Mouse (Mus musculus): ENCODE results near the gene Ppp1r16b. TPM values are rescaled to one million over a fixed set of nuclear protein-coding genes. Genes with fewer than 3 reads are reported as not detected.

Gene Ppp1r16b
- polyA plus RNA-seq, 1 experiment = 0.04 TPM

DNA sequence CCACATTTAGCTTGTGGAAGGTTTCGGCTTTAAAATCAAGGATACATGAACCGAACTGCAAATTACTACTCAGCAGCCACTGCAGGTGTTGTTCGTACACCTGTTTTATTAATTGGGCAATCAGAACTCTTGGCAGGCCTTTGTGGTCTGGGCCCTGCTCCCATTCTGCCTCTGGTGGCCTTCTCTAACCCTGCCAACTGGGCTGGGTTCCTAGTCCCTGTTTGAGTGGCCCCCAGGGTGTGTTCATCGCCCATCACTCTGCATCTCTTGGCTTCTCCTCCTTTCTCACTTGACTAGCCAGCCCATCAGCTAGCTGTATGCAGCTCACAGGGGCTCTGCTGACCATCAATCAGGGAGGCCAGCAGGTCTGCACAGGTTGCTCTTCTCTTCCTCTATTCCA lies 111.5 kb downstream of the Ppp1r16b start:
- Histone ChIP-seq H3K79me2 (ENCODE audit: control insufficient read depth, insufficient read depth) (peaks cover 78% of the 10 kb centered on the region), H3K79me3 (ENCODE audit: low read depth) (peaks cover 54% of the 10 kb centered on the region), H3K4me3 (ENCODE audit: insufficient read depth, poor library complexity, severe bottlenecking) (no peak overlapping the region), H3ac (ENCODE audit: control insufficient read depth, insufficient read length, low read depth) (no peak overlapping the region), H3K27me3 (ENCODE audit: control insufficient read depth, insufficient read depth, insufficient read length) (no peaks in the 10 kb centered on the region), H3K36me3 (ENCODE audit: control insufficient read depth, insufficient read depth) (peaks cover 80% of the 10 kb centered on the region)
- TF ChIP-seq MAX (IDR thresholded peaks at IDR 0.05) (no peak), MYOG (IDR thresholded peaks at IDR 0.05; ENCODE audit: control insufficient read depth, extremely low read depth, insufficient read length) (no peak), CTCF (IDR thresholded peaks at IDR 0.05; ENCODE audit: control insufficient read depth, insufficient read depth, insufficient read length) (no peak), CEBPB (IDR thresholded peaks at IDR 0.05; ENCODE audit: low read depth) (no peak), MYOD1 (IDR thresholded peaks at IDR 0.05; ENCODE audit: control insufficient read depth, insufficient read length, low read depth) (no peak)

DNA sequence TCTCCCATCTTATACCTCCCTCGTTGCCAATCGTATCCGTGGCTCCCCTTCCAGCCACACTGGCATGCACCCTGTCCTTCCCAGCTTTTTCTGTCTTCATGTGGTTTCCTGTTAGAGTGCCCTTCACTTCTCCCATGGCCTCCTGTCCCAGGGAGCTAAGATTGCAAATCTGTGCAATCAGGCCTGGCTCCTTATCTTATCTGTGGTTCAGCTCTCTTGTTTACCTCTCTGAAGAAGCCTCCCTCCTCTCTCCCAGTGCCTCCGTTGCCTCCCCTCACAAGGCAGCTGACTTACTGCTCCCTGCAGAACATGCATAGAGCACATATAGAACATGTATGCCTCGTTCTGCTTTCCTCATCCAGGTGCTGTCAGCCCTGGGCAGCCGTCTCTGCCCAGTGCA lies 112.3 kb downstream of the Ppp1r16b start:
- no peak overlapping the region for H3K4me3 ChIP-seq (ENCODE audit: insufficient read depth, poor library complexity, severe bottlenecking)
- H3K79me3 ChIP-seq (ENCODE audit: low read depth) = peaks cover 46% of the 10 kb centered on the region
- TF ChIP-seq FOSL1 (IDR thresholded peaks at IDR 0.05; ENCODE audit: insufficient read depth, low read length, poor library complexity, severe bottlenecking) (no peak), CTCF (IDR thresholded peaks at IDR 0.05; ENCODE audit: control insufficient read depth, insufficient read depth, insufficient read length) (no peak), MYOD1 (IDR thresholded peaks at IDR 0.05; ENCODE audit: control insufficient read depth, insufficient read length, low read depth) (no peak), USF1 (IDR thresholded peaks at IDR 0.05; ENCODE audit: low read depth) (no peak), MAX (IDR thresholded peaks at IDR 0.05) (no peak), CEBPB (IDR thresholded peaks at IDR 0.05; ENCODE audit: low read depth) (no peak), MYOG (IDR thresholded peaks at IDR 0.05; ENCODE audit: control insufficient read depth, extremely low read depth, insufficient read length) (no peak)
- no peak overlapping the region for H3ac ChIP-seq (ENCODE audit: control insufficient read depth, insufficient read length, low read depth)
- peaks cover 70% of the 10 kb centered on the region for H3K79me2 ChIP-seq (ENCODE audit: control insufficient read depth, insufficient read depth)
- no peaks in the 10 kb centered on the region for H3K27me3 ChIP-seq (ENCODE audit: control insufficient read depth, insufficient read depth, insufficient read length)
- H3K36me3 ChIP-seq (ENCODE audit: control insufficient read depth, insufficient read depth) = peaks cover 80% of the 10 kb centered on the region

DNA sequence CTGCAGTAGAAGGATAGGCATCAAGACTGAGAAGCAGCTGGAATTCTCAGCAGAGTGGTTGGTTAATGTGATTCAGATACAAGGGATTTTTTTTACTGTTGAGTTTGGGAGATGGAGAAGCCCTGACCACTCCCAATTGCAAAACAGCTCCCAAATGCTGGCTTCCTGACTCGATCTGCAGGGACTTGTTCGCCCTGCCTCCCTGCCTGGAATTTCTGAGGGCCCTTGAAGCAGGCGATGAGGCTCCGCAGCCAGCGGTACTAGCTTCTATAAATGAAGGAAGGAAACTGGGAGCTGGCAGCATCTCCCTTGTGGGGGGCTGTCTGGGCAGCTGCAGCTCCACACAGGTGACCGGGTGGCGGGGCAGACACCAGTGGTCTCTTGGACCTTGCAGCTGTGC lies 113.2 kb downstream of the Ppp1r16b start:
- no peaks in the 10 kb centered on the region for H3K27me3 ChIP-seq (ENCODE audit: control insufficient read depth, insufficient read depth, insufficient read length)
- peaks cover 38% of the 10 kb centered on the region for H3K79me3 ChIP-seq (ENCODE audit: low read depth)
- TF ChIP-seq CEBPB (IDR thresholded peaks at IDR 0.05; ENCODE audit: low read depth) (no peak), USF1 (IDR thresholded peaks at IDR 0.05; ENCODE audit: low read depth) (no peak), MAX (IDR thresholded peaks at IDR 0.05) (no peak), CTCF (IDR thresholded peaks at IDR 0.05; ENCODE audit: control insufficient read depth, insufficient read depth, insufficient read length) (no peak)
- peaks cover 79% of the 10 kb centered on the region for H3K36me3 ChIP-seq (ENCODE audit: control insufficient read depth, insufficient read depth)
- H3K79me2 ChIP-seq (ENCODE audit: control insufficient read depth, insufficient read depth) = peaks cover 62% of the 10 kb centered on the region
- H3K4me3 ChIP-seq (ENCODE audit: insufficient read depth, poor library complexity, severe bottlenecking) = no peak overlapping the region
- H3ac ChIP-seq (ENCODE audit: control insufficient read depth, insufficient read length, low read depth) = no peak overlapping the region

DNA sequence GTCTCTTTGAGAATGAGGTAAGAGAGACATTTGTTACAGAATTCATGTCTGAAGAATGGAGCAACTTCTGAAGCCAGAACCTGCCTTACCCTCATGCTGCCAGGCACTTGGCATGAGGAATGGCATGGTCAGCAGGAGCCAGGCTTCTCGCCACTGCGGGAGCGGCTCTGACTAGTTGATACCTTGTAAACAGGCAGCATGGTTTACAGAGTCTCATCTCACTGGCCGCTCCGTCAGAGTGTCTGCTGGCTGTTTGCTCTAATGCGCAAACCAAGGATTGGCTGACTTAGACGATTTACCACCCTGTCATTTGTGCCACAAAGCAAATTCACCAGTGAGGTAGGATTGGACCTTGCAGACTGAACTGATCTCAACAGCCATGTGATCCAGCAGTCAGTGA lies 115.9 kb downstream of the Ppp1r16b start:
- peaks cover 88% of the 10 kb centered on the region for H3K36me3 ChIP-seq (ENCODE audit: control insufficient read depth, insufficient read depth)
- H3K79me3 ChIP-seq (ENCODE audit: low read depth) = peaks cover 16% of the 10 kb centered on the region
- peaks cover 34% of the 10 kb centered on the region for H3K79me2 ChIP-seq (ENCODE audit: control insufficient read depth, insufficient read depth)
- TF ChIP-seq MAX (IDR thresholded peaks at IDR 0.05) (no peak), USF1 (IDR thresholded peaks at IDR 0.05; ENCODE audit: low read depth) (no peak), CEBPB (IDR thresholded peaks at IDR 0.05; ENCODE audit: low read depth) (no peak), FOSL1 (IDR thresholded peaks at IDR 0.05; ENCODE audit: insufficient read depth, low read length, poor library complexity, severe bottlenecking) (no peak), MYOG (IDR thresholded peaks at IDR 0.05; ENCODE audit: control insufficient read depth, extremely low read depth, insufficient read length) (no peak), CTCF (IDR thresholded peaks at IDR 0.05; ENCODE audit: control insufficient read depth, insufficient read depth, insufficient read length) (no peak)
- no peak overlapping the region for H3ac ChIP-seq (ENCODE audit: control insufficient read depth, insufficient read length, low read depth)
- H3K4me3 ChIP-seq (ENCODE audit: insufficient read depth, poor library complexity, severe bottlenecking) = no peak overlapping the region
- H3K27me3 ChIP-seq (ENCODE audit: control insufficient read depth, insufficient read depth, insufficient read length) = no peaks in the 10 kb centered on the region

DNA sequence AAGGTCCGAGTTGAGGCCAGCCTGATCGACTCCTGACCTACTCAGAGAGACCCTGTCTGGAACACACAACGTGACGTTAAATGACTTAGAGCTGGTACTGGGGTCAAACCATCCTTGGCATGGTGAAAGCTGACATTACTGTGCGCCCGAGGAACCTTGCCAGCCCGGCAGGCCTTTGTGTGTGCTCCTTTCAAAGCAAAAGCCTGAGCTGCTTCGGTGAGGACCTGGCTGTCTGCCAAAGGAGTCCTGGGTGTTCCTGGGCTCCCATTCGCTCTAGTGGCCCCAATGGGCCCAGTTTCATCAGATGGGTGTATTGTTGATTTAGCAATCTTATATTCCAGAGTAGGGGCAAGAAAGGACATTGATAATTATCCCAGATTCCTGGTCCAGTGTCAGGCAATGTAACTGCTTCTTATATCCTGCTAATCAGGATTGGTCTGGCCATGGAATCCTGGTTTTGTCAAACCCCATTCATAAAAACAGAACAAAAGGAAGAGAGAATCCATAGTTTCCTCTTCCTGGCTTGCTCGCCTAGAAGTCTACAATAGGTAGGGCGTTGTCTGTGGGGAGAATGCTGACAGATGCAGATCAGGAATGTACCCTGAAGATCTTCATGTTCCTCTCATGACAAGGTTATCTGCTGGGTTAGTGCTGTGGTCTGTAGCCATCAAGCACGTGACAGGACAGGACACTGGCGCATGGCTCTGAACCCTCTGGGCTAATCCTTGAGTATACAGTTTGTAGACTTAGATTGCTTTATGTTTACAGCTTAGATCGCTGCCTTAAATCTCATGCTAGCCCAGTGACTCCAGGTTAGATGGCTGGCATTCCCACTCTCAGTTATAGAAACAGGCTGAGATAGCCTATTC lies 122.0 kb downstream of the Ppp1r16b start:
- Histone ChIP-seq H3K79me2 (ENCODE audit: control insufficient read depth, insufficient read depth) (no peaks in the 10 kb centered on the region), H3K4me3 (ENCODE audit: insufficient read depth, poor library complexity, severe bottlenecking) (no peak overlapping the region), H3ac (ENCODE audit: control insufficient read depth, insufficient read length, low read depth) (no peak overlapping the region), H3K36me3 (ENCODE audit: control insufficient read depth, insufficient read depth) (peaks cover 47% of the 10 kb centered on the region), H3K27me3 (ENCODE audit: control insufficient read depth, insufficient read depth, insufficient read length) (no peaks in the 10 kb centered on the region), H3K79me3 (ENCODE audit: low read depth) (no peaks in the 10 kb centered on the region)
- TF ChIP-seq CEBPB (IDR thresholded peaks at IDR 0.05; ENCODE audit: low read depth) (no peak), MAX (IDR thresholded peaks at IDR 0.05) (no peak)

DNA sequence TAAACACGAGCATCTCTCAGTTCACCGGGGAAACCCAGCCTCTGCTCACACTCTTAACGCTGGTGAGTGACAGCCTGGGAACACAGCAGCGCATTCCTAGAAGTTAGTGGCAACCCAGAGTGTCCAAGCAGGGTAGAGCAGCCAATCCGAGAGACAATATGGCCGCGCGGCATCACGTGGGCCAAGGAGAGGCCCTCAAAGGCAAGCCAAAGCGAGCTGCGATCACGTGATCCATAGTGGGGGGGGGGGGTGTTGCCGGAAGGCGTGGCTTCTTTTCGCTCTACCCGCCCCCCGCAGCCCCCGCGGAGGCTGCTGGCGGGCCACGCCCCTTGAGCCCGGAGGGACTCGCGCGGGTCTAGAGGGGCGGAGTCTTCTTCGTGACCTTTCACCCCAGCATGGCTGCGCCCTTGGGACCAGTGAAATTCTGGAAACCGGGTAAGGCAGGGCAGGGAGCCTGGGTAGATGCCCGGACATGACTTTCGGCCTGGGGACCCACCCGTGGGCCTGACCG lies 129.4 kb downstream of the Ppp1r16b start, which contains the start of gene Dhx35:
Gene Dhx35 (plus strand): TSS at position 314 of the 511 bp plus-strand sequence.
- Histone ChIP-seq H3K79me2 (ENCODE audit: control insufficient read depth, insufficient read depth) (peaks cover 49% of the 10 kb centered on the region), H3K79me3 (ENCODE audit: low read depth) (peaks cover 42% of the 10 kb centered on the region), H3ac (ENCODE audit: control insufficient read depth, insufficient read length, low read depth) (peak within 1 kb of the TSS; percentile 62), H3K4me3 (ENCODE audit: insufficient read depth, poor library complexity, severe bottlenecking) (peak within 1 kb of the TSS; percentile 85), H3K36me3 (ENCODE audit: control insufficient read depth, insufficient read depth) (no peaks in the 10 kb centered on the region), H3K27me3 (ENCODE audit: control insufficient read depth, insufficient read depth, insufficient read length) (no peaks in the 10 kb centered on the region)
- TF ChIP-seq FOSL1 (IDR thresholded peaks at IDR 0.05; ENCODE audit: insufficient read depth, low read length, poor library complexity, severe bottlenecking) = no peak
- no peak for TF ChIP-seq MYOD1 (IDR thresholded peaks at IDR 0.05; ENCODE audit: control insufficient read depth, insufficient read length, low read depth)
- TF ChIP-seq CTCF (IDR thresholded peaks at IDR 0.05; ENCODE audit: control insufficient read depth, insufficient read depth, insufficient read length) = no peak
- TF ChIP-seq MYOG (IDR thresholded peaks at IDR 0.05; ENCODE audit: control insufficient read depth, extremely low read depth, insufficient read length) = no peak
- TF ChIP-seq USF1 (IDR thresholded peaks at IDR 0.05; ENCODE audit: low read depth) = peak; percentile 97
- peak; percentile 80 for TF ChIP-seq MAX (IDR thresholded peaks at IDR 0.05)
- no peak for TF ChIP-seq CEBPB (IDR thresholded peaks at IDR 0.05; ENCODE audit: low read depth)

All from C2C12 (cell line).